Mouse (Mus musculus) myocyte (in vitro differentiated cells): ENCODE data around the gene Qprt.

ENCODE experiments used
- CEBPB ChIP-seq: IDR thresholded peaks from 2 replicates; pipeline ENCODE4 v1.6.1; 2011; ENCODE audit warnings: mild to moderate bottlenecking, moderate library complexity; ENCODE audit not compliant: poor library complexity, insufficient read depth, severe bottlenecking
- POLR2A ChIP-seq: IDR thresholded peaks from one replicate; pipeline ENCODE4 v1.6.1; 2011; ENCODE audit warnings: low read depth, mild to moderate bottlenecking, control low read depth, moderate library complexity; ENCODE audit not compliant: insufficient read length
- REST ChIP-seq: IDR thresholded peaks from one replicate; pipeline ENCODE4 v1.6.1; 2011; ENCODE audit warnings: mild to moderate bottlenecking, control low read depth, moderate library complexity; ENCODE audit not compliant: insufficient read depth, insufficient read length

DNA sequence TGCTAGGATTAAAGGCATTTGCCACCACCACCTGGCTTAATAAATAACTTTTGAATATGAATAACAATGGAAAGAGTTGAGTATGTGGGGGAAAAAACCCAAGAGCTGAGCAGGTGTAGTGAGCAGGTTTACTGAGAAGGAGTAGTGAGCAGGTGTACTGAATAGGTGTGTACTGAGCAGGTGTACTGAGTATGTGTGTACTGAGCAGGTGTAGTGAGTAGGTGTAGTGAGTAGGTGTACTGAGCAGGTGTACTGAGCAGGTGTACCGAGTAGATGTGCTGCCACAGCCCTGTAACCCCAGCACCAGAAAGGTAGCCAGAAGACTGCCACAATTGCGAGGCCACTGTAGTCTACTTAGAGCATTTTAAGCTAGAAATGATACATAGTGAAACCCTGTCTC is 37.2 kb downstream of the Qprt start:
- no peak for TF ChIP-seq POLR2A
- TF ChIP-seq REST = no peak
- TF ChIP-seq CEBPB = no peak
